Mouse (Mus musculus) myocyte (in vitro differentiated cells): ENCODE data around the gene 2610002M06Rik. TPM values are rescaled to one million over a fixed set of nuclear protein-coding genes. Genes with fewer than 3 reads are reported as not detected.
A peak's percentile ranks its signal among the peaks of the same experiment; 100 is the strongest.

Experiments used
- H3K27me3 ChIP-seq: one replicate; pipeline ENCODE4 v1.6.1; 2011; ENCODE audit not compliant: control insufficient read depth, insufficient read depth, insufficient read length
- H3K36me3 ChIP-seq: one replicate; pipeline ENCODE4 v1.6.1; 2011; ENCODE audit not compliant: control insufficient read depth, insufficient read depth
- H3K4me2 ChIP-seq: one replicate; pipeline ENCODE4 v1.6.1; 2011; ENCODE audit warnings: low read depth, control low read depth
- H3K4me3 ChIP-seq: one replicate; pipeline ENCODE4 v1.5.1; 2011; ENCODE audit warnings: mild to moderate bottlenecking, control low read depth, moderate library complexity
- H3K79me2 ChIP-seq: one replicate; pipeline ENCODE4 v1.6.1; 2011; ENCODE audit not compliant: control insufficient read depth, insufficient read depth
- H3ac ChIP-seq: one replicate; pipeline ENCODE4 v1.6.1; 2011; ENCODE audit not compliant: control insufficient read depth, insufficient read length
- CEBPB ChIP-seq: IDR thresholded peaks from 2 replicates; pipeline ENCODE4 v1.6.1; 2011; ENCODE audit warnings: mild to moderate bottlenecking, moderate library complexity; ENCODE audit not compliant: poor library complexity, insufficient read depth, severe bottlenecking
- E2F4 ChIP-seq: IDR thresholded peaks from one replicate; pipeline ENCODE4 v1.6.1; 2011; ENCODE audit warnings: mild to moderate bottlenecking, control low read depth, moderate library complexity; ENCODE audit not compliant: insufficient read depth
- MAX ChIP-seq: IDR thresholded peaks from one replicate; pipeline ENCODE4 v1.6.1; 2011; ENCODE audit warnings: low read depth, mild to moderate bottlenecking, control low read depth
- MYOD1 ChIP-seq, 3 experiments: IDR thresholded peaks; one replicate each; pipeline ENCODE4 v1.6.1; 2011; ENCODE audit warnings: control low read depth in 2 of 3, low read depth in 2 of 3, mild to moderate bottlenecking in 2 of 3, moderate library complexity in 1 of 3; ENCODE audit not compliant: insufficient read length in 2 of 3, control insufficient read depth in 1 of 3
- MYOG ChIP-seq, 3 experiments: IDR thresholded peaks; one replicate each; pipeline ENCODE4 v1.6.1; 2011; ENCODE audit warnings: control low read depth in 2 of 3, low read depth in 2 of 3, mild to moderate bottlenecking in 2 of 3; ENCODE audit not compliant: insufficient read length in 2 of 3, control insufficient read depth in 1 of 3, insufficient read depth in 1 of 3
- POLR2A ChIP-seq: IDR thresholded peaks from one replicate; pipeline ENCODE4 v1.6.1; 2011; ENCODE audit warnings: low read depth, mild to moderate bottlenecking, control low read depth, moderate library complexity; ENCODE audit not compliant: insufficient read length
- POLR2AphosphoS2 ChIP-seq: IDR thresholded peaks from one replicate; pipeline ENCODE4 v1.6.1; 2011; ENCODE audit warnings: low read depth, control low read depth; ENCODE audit not compliant: insufficient read length
- REST ChIP-seq: IDR thresholded peaks from one replicate; pipeline ENCODE4 v1.6.1; 2011; ENCODE audit warnings: mild to moderate bottlenecking, control low read depth, moderate library complexity; ENCODE audit not compliant: insufficient read depth, insufficient read length
- SRF ChIP-seq: IDR thresholded peaks from one replicate; pipeline ENCODE4 v1.6.1; 2011; ENCODE audit warnings: low read depth; ENCODE audit not compliant: control insufficient read depth, insufficient read length
- TCF12 ChIP-seq: IDR thresholded peaks from one replicate; pipeline ENCODE4 v1.6.1; 2011; ENCODE audit warnings: mild to moderate bottlenecking, control low read depth; ENCODE audit not compliant: poor library complexity, insufficient read depth, severe bottlenecking
- TCF3 ChIP-seq: IDR thresholded peaks from one replicate; pipeline ENCODE4 v1.6.1; 2011; ENCODE audit warnings: low read depth, control low read depth; ENCODE audit not compliant: insufficient read length
- USF1 ChIP-seq: IDR thresholded peaks from one replicate; pipeline ENCODE4 v1.6.1; 2011; ENCODE audit warnings: low read depth, mild to moderate bottlenecking, control low read depth, moderate library complexity
- polyA plus RNA-seq: library from polyadenylated mRNA; unstranded; fragments of >200 nt; fragmentation: generic; extraction: Trizol; gene quantifications from one replicate; pipeline ENCODE4 v1.2.1, GENCODE M21; 2012; ENCODE audit warnings: missing spikeins

2610002M06Rik gene
- 2.4 TPM for polyA plus RNA-seq

DNA sequence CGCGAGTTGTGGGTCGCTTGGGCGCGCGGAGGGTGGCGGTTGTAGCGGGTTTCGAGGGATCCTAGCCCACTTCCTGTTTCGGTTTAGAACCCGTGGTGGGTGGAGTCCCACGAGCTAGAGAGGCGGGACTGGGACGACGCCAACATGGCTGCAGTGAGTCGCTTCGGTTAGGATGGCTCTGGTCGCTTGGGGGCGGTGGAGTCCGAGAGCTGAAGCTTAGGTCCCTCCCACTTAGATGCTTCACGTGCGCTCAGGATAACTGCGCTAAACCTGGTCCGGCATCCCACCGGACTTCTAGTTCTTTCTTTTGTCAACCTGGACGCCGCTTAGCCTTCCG is at the start of gene 2610002M06Rik:
TSS of gene 2610002M06Rik (minus strand) at position 117 of the 337 bp plus-strand sequence.
- Histone ChIP-seq H3K4me3 (peak within 1 kb of the TSS; percentile 45), H3K27me3 (no peaks in the 10 kb centered on the region), H3K4me2 (peak within 1 kb of the TSS; percentile 67), H3K79me2 (no peaks in the 10 kb centered on the region), H3ac (no peak within 1 kb of the TSS), H3K36me3 (no peaks in the 10 kb centered on the region)
- TF ChIP-seq USF1 (peak; percentile 3), POLR2A (peak; percentile 43), MYOG (IDR thresholded peaks at IDR 0.05; ENCODE audit: control insufficient read depth in 1 of 3, insufficient read depth in 1 of 3, insufficient read length in 2 of 3, low read depth in 2 of 3) (no peak)

DNA sequence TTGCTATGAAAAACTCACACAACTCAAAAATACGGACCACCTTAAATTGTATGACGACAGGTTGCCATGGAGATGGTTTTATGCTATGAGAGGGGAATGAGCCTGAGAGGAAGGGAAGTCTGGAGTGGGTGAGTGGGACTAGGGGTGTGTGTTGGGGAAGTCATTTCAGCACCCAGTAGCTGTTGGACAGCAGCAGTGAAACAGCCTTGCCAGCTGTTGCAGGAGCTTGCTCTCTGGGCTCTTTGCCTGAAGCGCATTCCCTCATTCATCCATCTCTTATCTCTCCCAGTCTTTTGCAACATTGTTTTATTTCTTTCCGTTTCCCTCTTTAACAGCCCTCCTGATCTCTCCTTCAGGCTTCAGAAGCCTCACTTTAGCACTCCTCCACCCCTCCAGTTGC is 42.0 kb upstream of the 2610002M06Rik start:
- no peaks in the 10 kb centered on the region for H3K79me2 ChIP-seq
- no peak for TF ChIP-seq E2F4
- peak; percentile 39 for TF ChIP-seq REST

DNA sequence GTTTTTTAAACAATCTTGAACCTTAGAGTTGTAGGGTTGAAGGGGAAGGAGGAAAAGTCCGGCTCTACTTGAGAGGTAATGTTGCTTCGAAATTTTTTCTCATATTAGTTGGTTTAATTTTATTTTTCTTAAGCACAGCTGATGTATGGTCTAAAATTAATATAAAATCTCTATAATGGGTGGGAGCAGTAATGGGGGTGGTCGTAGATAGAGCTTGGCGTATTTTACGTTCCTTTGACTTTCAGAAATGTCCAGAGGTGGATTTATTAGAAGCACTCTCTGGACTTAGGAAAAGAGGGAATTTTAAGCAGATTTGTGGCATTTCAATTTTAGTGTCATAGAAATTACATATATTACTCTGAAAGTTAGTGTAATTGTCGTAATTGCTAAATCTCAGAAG is 592 bp upstream of the 2610002M06Rik start:
- Histone ChIP-seq H3K36me3 (no peaks in the 10 kb centered on the region), H3ac (no peak overlapping the region), H3K4me3 (peak overlapping the region; percentile 45), H3K27me3 (no peaks in the 10 kb centered on the region), H3K4me2 (peak overlapping the region; percentile 62), H3K79me2 (no peaks in the 10 kb centered on the region)
- TF ChIP-seq TCF12 (no peak), MAX (no peak), CEBPB (no peak), MYOG (IDR thresholded peaks at IDR 0.05; ENCODE audit: control insufficient read depth in 1 of 3, insufficient read depth in 1 of 3, insufficient read length in 2 of 3, low read depth in 2 of 3) (no peak), POLR2AphosphoS2 (no peak), MYOD1 (IDR thresholded peaks at IDR 0.05; ENCODE audit: control insufficient read depth in 1 of 3, insufficient read length in 2 of 3, low read depth in 2 of 3) (no peak), USF1 (no peak), TCF3 (no peak), SRF (no peak), E2F4 (no peak)

More for the DNA sequence above, 42.0 kb upstream of the 2610002M06Rik start:
- no peak overlapping the region for H3K4me2 ChIP-seq
- no peak overlapping the region for H3ac ChIP-seq
- H3K36me3 ChIP-seq: no peaks in the 10 kb centered on the region
- no peak overlapping the region for H3K4me3 ChIP-seq
- no peaks in the 10 kb centered on the region for H3K27me3 ChIP-seq

DNA sequence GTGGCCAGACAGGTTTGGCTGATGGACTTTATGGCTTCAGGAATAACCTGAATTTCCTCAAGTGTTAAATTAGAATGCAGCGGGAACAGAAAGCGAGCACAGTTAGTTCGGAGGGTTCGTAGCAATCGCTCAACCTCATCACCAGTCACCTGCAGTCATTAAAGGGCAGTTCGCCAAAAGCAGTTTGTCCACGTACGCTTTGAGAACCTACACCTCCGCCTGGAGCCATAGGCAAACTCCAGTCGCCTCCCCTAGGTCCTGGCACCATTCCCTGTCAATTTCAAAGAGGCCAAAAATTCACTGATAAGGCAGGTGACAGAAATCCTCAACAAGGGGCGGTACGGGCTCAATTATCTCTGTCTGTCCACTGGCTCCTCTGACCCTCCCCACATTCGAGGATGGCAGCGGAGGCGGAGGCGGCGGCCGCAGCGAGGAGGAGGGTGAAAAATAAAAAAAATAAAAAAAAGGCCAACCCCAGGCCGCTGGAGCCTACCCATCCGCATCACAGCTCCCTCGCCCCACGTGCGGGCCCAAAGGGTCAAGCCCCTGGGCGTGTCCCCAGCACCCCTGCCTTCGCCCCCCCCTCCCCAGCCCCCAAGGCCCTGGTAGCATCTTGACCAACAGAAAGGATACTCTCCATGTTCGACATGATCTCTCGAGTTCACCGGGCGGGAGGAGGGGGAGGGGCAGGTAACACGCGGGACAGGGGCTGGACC is 474 bp downstream of the 2610002M06Rik start:
- TF ChIP-seq POLR2AphosphoS2: no peak
- TF ChIP-seq MYOG (IDR thresholded peaks at IDR 0.05; ENCODE audit: control insufficient read depth in 1 of 3, insufficient read depth in 1 of 3, insufficient read length in 2 of 3, low read depth in 2 of 3): no peak
- TF ChIP-seq USF1: no peak
- no peak for TF ChIP-seq E2F4
- no peak for TF ChIP-seq CEBPB
- no peak for TF ChIP-seq POLR2A
- TF ChIP-seq MAX: no peak
- no peak for TF ChIP-seq TCF3
- no peak for TF ChIP-seq REST
- Histone ChIP-seq H3ac (no peak overlapping the region), H3K4me2 (peak overlapping the region; percentile 67), H3K79me2 (no peaks in the 10 kb centered on the region), H3K4me3 (peak overlapping the region; percentile 45), H3K36me3 (no peaks in the 10 kb centered on the region), H3K27me3 (no peaks in the 10 kb centered on the region)

- H3K79me2 ChIP-seq: no peaks in the 10 kb centered on the region
- no peak overlapping the region for H3ac ChIP-seq
- H3K4me2 ChIP-seq: no peak overlapping the region
- TF ChIP-seq MYOD1 (IDR thresholded peaks at IDR 0.05; ENCODE audit: control insufficient read depth in 1 of 3, insufficient read length in 2 of 3, low read depth in 2 of 3): no peak
- H3K36me3 ChIP-seq: no peaks in the 10 kb centered on the region
- H3K27me3 ChIP-seq: no peaks in the 10 kb centered on the region
- no peak overlapping the region for H3K4me3 ChIP-seq
Measured at GRCm38 (mm10) chrX:107812120-107812519, 4.0 kb downstream of the 2610002M06Rik start.

- H3ac ChIP-seq: no peak overlapping the region
- H3K79me2 ChIP-seq: no peaks in the 10 kb centered on the region
- no peak for TF ChIP-seq E2F4
- TF ChIP-seq TCF12: no peak
- TF ChIP-seq USF1: no peak
- no peak for TF ChIP-seq MYOD1 (IDR thresholded peaks at IDR 0.05; ENCODE audit: control insufficient read depth in 1 of 3, insufficient read length in 2 of 3, low read depth in 2 of 3)
- TF ChIP-seq TCF3: no peak
- TF ChIP-seq SRF: no peak
- TF ChIP-seq REST: no peak
- TF ChIP-seq MYOG (IDR thresholded peaks at IDR 0.05; ENCODE audit: control insufficient read depth in 1 of 3, insufficient read depth in 1 of 3, insufficient read length in 2 of 3, low read depth in 2 of 3): no peak
- no peak for TF ChIP-seq POLR2AphosphoS2
- no peak for TF ChIP-seq CEBPB
- TF ChIP-seq POLR2A: no peak
- TF ChIP-seq MAX: no peak
- no peak overlapping the region for H3K4me2 ChIP-seq
- no peaks in the 10 kb centered on the region for H3K27me3 ChIP-seq
- no peaks in the 10 kb centered on the region for H3K36me3 ChIP-seq
- H3K4me3 ChIP-seq: no peak overlapping the region
Measured at GRCm38 (mm10) chrX:107796919-107797318, 19.2 kb downstream of the 2610002M06Rik start.
